Comparison of ENCODE assay signal across 18 mouse cellular contexts in the genomic region with DNA sequence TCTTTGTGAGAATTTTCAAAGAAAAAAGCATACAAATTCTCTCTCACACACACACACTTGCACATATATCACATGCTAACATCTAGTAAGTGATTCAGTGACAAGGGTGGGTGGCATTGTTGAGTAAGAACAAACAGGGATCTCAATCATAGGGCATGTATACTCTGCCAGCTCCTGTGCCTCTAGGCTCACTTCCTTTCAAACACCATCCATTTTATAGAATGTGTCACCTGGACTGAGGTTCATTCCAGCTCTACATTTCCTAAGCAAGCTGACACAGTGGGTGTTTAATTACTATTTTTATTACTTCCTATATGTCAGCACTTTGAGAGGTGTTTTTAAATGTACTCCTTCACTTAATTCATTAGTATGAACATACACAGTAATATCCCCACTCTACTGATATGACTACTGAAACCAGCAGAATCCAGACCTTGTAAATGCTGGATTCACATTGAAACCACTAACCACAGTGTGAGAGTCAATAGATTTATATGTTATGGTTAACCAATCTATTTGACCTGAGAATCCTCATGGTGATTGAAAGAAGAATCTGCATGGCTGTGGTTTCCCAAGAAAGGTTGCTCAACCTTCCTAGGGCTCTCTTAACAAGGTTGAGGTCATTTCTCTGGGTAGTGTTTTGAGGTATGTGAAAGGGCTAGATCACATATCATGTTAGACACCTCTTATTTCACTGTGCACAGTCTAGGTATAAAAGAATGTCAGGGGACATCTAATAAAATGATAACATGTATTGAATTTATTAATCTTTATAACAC.
"Had no signal": no experiment of that assay in that cellular context is flagged by ENCODE, and none has a peak within 500 bp of the region (broad histone marks: within the 10 kb centered on the region; RNA-seq: fewer than 3 reads in every experiment).

No protein-coding gene starts in this region.

- H3K4me3 ChIP-seq: lung, embryonic 15.5 days; megakaryocyte, embryonic 14.5 days; midbrain, embryonic 13.5 days; midbrain, embryonic 15.5 days; neural tube, embryonic 13.5 days; neural tube, embryonic 15.5 days had no signal

- H3K4me1 ChIP-seq: lung, embryonic 15.5 days; megakaryocyte, embryonic 14.5 days; midbrain, embryonic 13.5 days; midbrain, embryonic 15.5 days; neural tube, embryonic 13.5 days; neural tube, embryonic 15.5 days had no signal

- H3K27ac ChIP-seq: lung, embryonic 15.5 days; macrophage; midbrain, embryonic 13.5 days; midbrain, embryonic 15.5 days; neural tube, embryonic 13.5 days; neural tube, embryonic 15.5 days had no signal

- H3K36me3 ChIP-seq: lung, embryonic 15.5 days; midbrain, embryonic 13.5 days; midbrain, embryonic 15.5 days; neural tube, embryonic 13.5 days; neural tube, embryonic 15.5 days had no signal

- H3K9me3 ChIP-seq: lung, embryonic 15.5 days; megakaryocyte, embryonic 14.5 days; midbrain, embryonic 13.5 days; midbrain, embryonic 15.5 days; neural tube, embryonic 13.5 days; neural tube, embryonic 15.5 days had no signal

- H3K27me3 ChIP-seq: lung, embryonic 15.5 days; megakaryocyte, embryonic 14.5 days; midbrain, embryonic 13.5 days; midbrain, embryonic 15.5 days; neural tube, embryonic 13.5 days; neural tube, embryonic 15.5 days had no signal

- DNase-seq: lung, adult 2 months; lung, postnatal 14 days; lung, postnatal 36 days; retina, postnatal 1 day; right cerebral cortex, adult 18-20 months; right cerebral cortex, postnatal 25 days; right cerebral cortex, postnatal 4 days; spleen, adult 18-20 months; thymus, adult 18-20 months; thymus, postnatal 14 days; thymus, postnatal 36 days had no signal
